Mouse (Mus musculus): Measurements from ENCODE around the gene Agl.

- no peak for TF ChIP-seq POLR2A (IDR thresholded peaks at IDR 0.05; ENCODE audit: extremely low read depth, insufficient read depth, low read length)
- no peak for TF ChIP-seq CTCF (IDR thresholded peaks at IDR 0.05; ENCODE audit: extremely low read depth, insufficient read depth, low read length)
Observed at GRCm38 (mm10) chr3:116786543-116786942, 21.4 kb downstream of the Agl start.

Data from cortical plate, adult 2 months (tissue).